Mouse (Mus musculus): Measurements from ENCODE around the gene Mboat1.

DNA sequence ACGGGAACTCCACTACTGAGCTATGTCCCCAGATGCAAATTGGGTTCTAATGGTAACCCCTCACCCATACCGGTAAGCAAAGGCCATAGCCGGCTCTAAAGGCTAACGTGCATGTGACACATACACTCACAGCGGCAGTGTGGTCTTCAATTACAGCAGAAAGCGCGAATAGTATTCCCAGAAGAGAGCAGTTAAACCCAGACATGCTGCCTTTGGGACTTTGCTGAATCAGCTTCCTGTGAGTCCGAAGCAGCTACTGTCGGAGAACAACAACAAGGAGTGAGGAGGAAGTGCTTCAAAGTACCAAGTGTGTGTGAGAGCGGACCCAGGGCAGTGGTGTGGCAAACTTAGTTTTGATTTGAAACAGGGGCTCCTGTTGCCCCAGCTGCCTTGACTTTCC lies 122.5 kb downstream of the Mboat1 start:
- TF ChIP-seq CTCF (IDR thresholded peaks at IDR 0.05) (no peak), POLR2A (IDR thresholded peaks at IDR 0.05; ENCODE audit: insufficient read depth, low read depth, low read length) (no peak), EP300 (IDR thresholded peaks at IDR 0.05; ENCODE audit: insufficient read depth, low read depth, low read length) (no peak)

All from heart, adult 2 months (tissue).